Mouse (Mus musculus) layer of hippocampus, postnatal 36 days (tissue): ENCODE results near the gene Crk. TPM values are rescaled to one million over a fixed set of nuclear protein-coding genes. Genes with fewer than 3 reads are reported as not detected.
"Not testable (repeated sequence)": the region's sequence is repeated elsewhere in the genome, so short reads cannot be mapped to it uniquely, and the experiment has no call there.

Experiments
- DNase-seq, 2 experiments: peaks; one replicate each; pipeline ENCODE4 v3.0.0; 2022
- total RNA-seq, 2 experiments: library from RNA; stranded (reverse); gene quantifications; 2 replicates each; pipeline ENCODE4 v1.2.3; 2021

Crk gene
- total RNA-seq, 2 experiments from 2014 or later = 129 to 137 TPM

GRCm38 (mm10) chr11:75684956-75685355 lies 5.9 kb downstream of the Crk start:
- no peak for DNase-seq

- no peak for DNase-seq
Observed at GRCm38 (mm10) chr11:75687343-75687993, 8.4 kb downstream of the Crk start.

- DNase-seq = no peak
Observed at GRCm38 (mm10) chr11:75688132-75688531, 9.1 kb downstream of the Crk start.

GRCm38 (mm10) chr11:75689977-75690376 lies 10.9 kb downstream of the Crk start:
- peak in 1 of 2 experiments; percentile 11 for DNase-seq

GRCm38 (mm10) chr11:75691047-75691446 lies 12.0 kb downstream of the Crk start:
- DNase-seq = no peak

GRCm38 (mm10) chr11:75693570-75693969 lies 14.5 kb downstream of the Crk start:
- DNase-seq = no peak

GRCm38 (mm10) chr11:75697464-75697863 lies 18.4 kb downstream of the Crk start:
- DNase-seq = not testable (repeated sequence)

GRCm38 (mm10) chr11:75700557-75700956 lies 21.5 kb downstream of the Crk start:
- DNase-seq = no peak

GRCm38 (mm10) chr11:75702761-75703160 lies 23.7 kb downstream of the Crk start:
- DNase-seq = no peak

GRCm38 (mm10) chr11:75703748-75704147 lies 24.7 kb downstream of the Crk start:
- DNase-seq = no peak

GRCm38 (mm10) chr11:75713949-75714348 lies 34.9 kb downstream of the Crk start:
- no peak for DNase-seq

GRCm38 (mm10) chr11:75715556-75715955 lies 36.5 kb downstream of the Crk start:
- DNase-seq = no peak

- no peak for DNase-seq
Observed at GRCm38 (mm10) chr11:75716661-75717325, 37.7 kb downstream of the Crk start.

GRCm38 (mm10) chr11:75722339-75722738 lies 43.3 kb downstream of the Crk start:
- no peak for DNase-seq

- DNase-seq = no peak
Observed at GRCm38 (mm10) chr11:75727168-75727567, 48.1 kb downstream of the Crk start.

- not testable (repeated sequence) for DNase-seq
Observed at GRCm38 (mm10) chr11:75727659-75728058, 48.6 kb downstream of the Crk start.

- peak; percentile 89 to 90 for DNase-seq
Observed at GRCm38 (mm10) chr11:75732434-75733226, 53.6 kb downstream of the Crk start, which contains the start of gene Ywhae. Ywhae (plus strand) TSS chr11:75732869.

GRCm38 (mm10) chr11:75733227-75733940 lies 54.3 kb downstream of the Crk start:
- DNase-seq = no peak

GRCm38 (mm10) chr11:75735462-75736252 lies 56.6 kb downstream of the Crk start:
- no peak for DNase-seq

- no peak for DNase-seq
Observed at GRCm38 (mm10) chr11:75736978-75737377, 57.9 kb downstream of the Crk start.

- DNase-seq = no peak
Observed at GRCm38 (mm10) chr11:75737806-75738476, 58.9 kb downstream of the Crk start.
